Mouse (Mus musculus): ENCODE measurements at regions not wholly inside any gene's neighbourhood (a gene's known extent, or its start where the extent isn't known, plus 50 kb on each side); places are given as distances from the start of the nearest gene placed in this dataset.

GRCm38 (mm10) chr13:42244240-42245086, 56.8 kb upstream of the Edn1 start:
- Histone ChIP-seq H3K4me3 (replicated peaks) (no peak overlapping the region), H3K36me3 (no peaks in the 10 kb centered on the region), H3K9ac (no peak overlapping the region), H3K27ac (replicated peaks) (no peak overlapping the region), H3K9me3 (replicated peaks) (no peaks in the 10 kb centered on the region), H3K4me2 (replicated peaks) (0 out of 2 replicates have a peak overlapping the region, but pooled peaks have one; percentile 21), H3K27me3 (no peaks in the 10 kb centered on the region), H3K4me1 (0 out of 2 replicates have a peak, but pooled peaks cover 6% of the 10 kb centered on the region)
- WGBS, result 33% methylated on average over 7 of the region's 7 CpGs
- no peak; the same call in 1 of the 2 replicates for ATAC-seq (ENCODE audit: insufficient number of reproducible peaks, low FRiP score, low TSS enrichment, low read depth)

DNA sequence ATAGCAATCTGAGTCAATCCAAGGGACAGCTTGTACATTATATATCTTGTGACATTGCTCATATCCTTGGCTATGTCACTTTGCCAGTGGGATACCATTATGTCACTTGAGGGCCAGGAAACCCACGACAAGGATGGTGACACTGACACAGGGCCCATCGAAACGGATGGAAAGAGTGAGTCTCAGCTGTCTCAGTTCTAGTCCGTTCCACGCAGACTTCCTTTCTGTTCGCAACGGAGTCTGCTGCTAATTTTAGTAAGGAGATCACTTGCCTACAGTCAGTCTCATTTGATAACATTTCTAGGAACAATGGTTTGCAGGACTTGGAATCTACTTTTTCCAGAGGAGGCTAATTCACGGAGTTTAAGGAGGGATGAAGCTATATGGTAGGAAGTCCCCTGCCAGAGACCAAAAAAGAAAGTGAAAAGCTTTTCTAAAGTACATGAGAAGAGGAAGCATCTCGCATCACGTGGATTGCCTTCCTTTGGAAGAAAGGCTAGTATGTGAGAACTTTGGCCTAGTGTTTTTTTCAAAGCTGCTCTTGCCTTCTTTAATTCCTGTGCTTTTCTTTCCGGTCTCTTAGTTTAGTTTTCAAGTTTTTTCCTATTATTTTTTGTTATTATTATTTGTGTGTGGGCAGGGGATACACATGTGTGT, 55.4 kb upstream of the Edn1 start:
- Histone ChIP-seq H3K9ac (no peak overlapping the region), H3K36me3 (no peaks in the 10 kb centered on the region), H3K27ac (replicated peaks) (no peak overlapping the region), H3K4me2 (replicated peaks) (no peak overlapping the region), H3K27me3 (no peaks in the 10 kb centered on the region), H3K4me1 (0 out of 2 replicates have a peak, but pooled peaks cover 6% of the 10 kb centered on the region), H3K9me3 (replicated peaks) (no peaks in the 10 kb centered on the region), H3K4me3 (replicated peaks) (no peak overlapping the region)
- ATAC-seq (ENCODE audit: insufficient number of reproducible peaks, low FRiP score, low TSS enrichment, low read depth), result no peak
- WGBS, result 80% methylated on average over 11 of the region's 11 CpGs

Measured in embryonic facial prominence, embryonic 15.5 days (tissue).